Mouse (Mus musculus) skeletal muscle tissue, postnatal 0 days (tissue): ENCODE data around the gene Klra7. TPM values are rescaled to one million over a fixed set of nuclear protein-coding genes. Genes with fewer than 3 reads are reported as not detected.

Experiments used
- polyA plus RNA-seq: library from polyadenylated mRNA; unstranded; fragments of >200 nt; fragmentation: Nextera tagmentation; extraction: Ambion mirVana; gene quantifications from 2 replicates; pipeline ENCODE4 v1.2.1, GENCODE M21; 2015

Klra7 gene
- not detected in 2 replicates for polyA plus RNA-seq

DNA sequence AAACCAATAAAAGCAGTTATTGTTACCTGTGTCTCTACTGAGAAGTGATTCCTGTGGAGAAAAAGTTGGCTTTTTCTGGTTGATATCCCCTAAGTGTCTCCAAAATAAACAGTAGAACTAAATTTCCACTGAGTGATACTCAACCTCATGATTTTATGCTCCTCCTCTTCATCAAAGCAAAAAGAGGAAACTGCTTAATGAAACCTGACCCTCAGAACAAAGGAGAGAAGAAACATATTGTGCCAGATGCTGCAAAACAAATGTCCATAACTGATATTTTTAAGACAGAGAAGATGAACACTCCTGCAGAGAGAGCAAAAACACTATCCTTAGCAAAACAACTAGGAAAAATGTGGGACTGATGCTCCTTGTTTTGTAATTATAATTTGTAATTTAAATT, at the start of gene Klra7:
TSS of gene Klra7 (minus strand) at position 101 of the 400 bp plus-strand sequence.

DNA sequence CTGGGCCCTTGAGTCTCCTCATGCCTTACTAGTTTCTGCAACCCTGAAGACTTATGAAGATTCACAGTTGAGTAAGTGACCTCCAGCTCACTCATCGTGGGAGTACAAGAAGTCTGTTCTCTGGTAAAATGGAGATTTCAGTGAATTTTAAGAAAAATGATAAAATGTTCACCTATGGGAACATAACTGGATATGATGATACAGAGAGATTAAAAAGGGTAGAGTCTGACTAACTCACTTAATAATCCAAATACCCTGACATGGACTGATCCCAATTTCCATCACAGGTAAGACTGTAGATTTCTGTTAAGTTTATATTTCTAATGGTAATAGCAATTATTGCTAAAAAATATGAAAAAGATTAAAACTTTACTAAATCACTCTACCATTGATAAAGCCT, 48.7 kb upstream of the Klra7 start, which contains the start of gene Klra10:
TSS of gene Klra10 (minus strand) at position 101 of the 400 bp plus-strand sequence.

DNA sequence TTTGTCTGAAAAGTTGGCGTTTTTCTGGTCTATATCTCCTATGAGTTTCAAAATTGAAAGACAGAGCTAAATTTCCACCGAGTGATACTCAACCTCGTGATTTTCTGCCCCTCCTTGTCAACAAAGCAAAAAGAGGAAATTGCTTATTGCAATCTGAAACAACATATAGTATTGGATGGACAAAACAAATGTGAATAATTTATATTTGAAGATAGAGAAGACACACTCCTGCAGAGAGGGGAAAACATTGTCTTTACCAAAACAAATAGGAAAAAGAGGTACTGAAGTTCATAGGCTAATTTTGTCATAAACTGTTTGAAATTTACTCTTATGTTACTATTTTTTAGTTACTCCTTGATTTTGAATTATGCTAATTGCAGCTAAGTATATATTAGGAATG, 40.1 kb downstream of the Klra7 start, which contains the start of gene Klra9:
TSS of gene Klra9 (minus strand) at position 101 of the 400 bp plus-strand sequence.

Other genes with a start within 250 kb of the Klra7 start
- gene Klra6, start 206.4 kb downstream of the Klra7 start, polyA plus RNA-seq: not detected in 2 replicates
- gene Klra4, start 166.1 kb downstream of the Klra7 start, polyA plus RNA-seq: not detected in 2 replicates
- not detected in 2 replicates for gene Klra8, start 103.4 kb downstream of the Klra7 start, polyA plus RNA-seq
- gene Klra9, start 40.2 kb downstream of the Klra7 start, polyA plus RNA-seq: not detected in 2 replicates
- gene Klra10, start 48.6 kb upstream of the Klra7 start, polyA plus RNA-seq: not detected in 2 replicates
- gene Klra3, start 104.3 kb upstream of the Klra7 start, polyA plus RNA-seq: not detected in 2 replicates
- gene Klra1, start 153.6 kb upstream of the Klra7 start, polyA plus RNA-seq: not detected in 2 replicates